Mouse (Mus musculus): ENCODE measurements around the gene Srd5a1.

- no peak for TF ChIP-seq FOSL1 (IDR thresholded peaks at IDR 0.05; ENCODE audit: insufficient read depth, low read length, poor library complexity, severe bottlenecking)
- TF ChIP-seq CTCF (IDR thresholded peaks at IDR 0.05; ENCODE audit: control insufficient read depth, insufficient read depth, insufficient read length): no peak
- TF ChIP-seq USF1 (IDR thresholded peaks at IDR 0.05; ENCODE audit: low read depth): no peak
- no peak for TF ChIP-seq MAX (IDR thresholded peaks at IDR 0.05)
- TF ChIP-seq CEBPB (IDR thresholded peaks at IDR 0.05; ENCODE audit: low read depth): no peak
- TF ChIP-seq MYOG (IDR thresholded peaks at IDR 0.05; ENCODE audit: control insufficient read depth, extremely low read depth, insufficient read length): no peak
Measured at GRCm38 (mm10) chr13:69594577-69595256, 16.5 kb downstream of the Srd5a1 start.
